Mouse (Mus musculus) embryonic facial prominence, embryonic 10.5 days (tissue): ENCODE data around the gene Trim62. TPM values are rescaled to one million over a fixed set of nuclear protein-coding genes. Genes with fewer than 3 reads are reported as not detected.

Experiments
- DNase-seq: peaks from one replicate; pipeline ENCODE4 v3.0.0-alpha.2; 2017; ENCODE audit warnings: low spot score
- H3K27ac ChIP-seq: fragments of 300-500 bp; sonication (generic); replicated peaks from 2 replicates; pipeline ENCODE4 v1.5.1; 2016; ENCODE audit warnings: mild to moderate bottlenecking
- H3K27me3 ChIP-seq: fragments of 300-500 bp; sonication (generic); replicated peaks from 2 replicates; pipeline ENCODE4 v1.6.1; 2016; ENCODE audit warnings: low read depth, mild to moderate bottlenecking; ENCODE audit not compliant: poor library complexity, severe bottlenecking
- H3K36me3 ChIP-seq: fragments of 300-500 bp; sonication (generic); replicated peaks from 2 replicates; pipeline ENCODE4 v1.6.1; 2016; ENCODE audit warnings: mild to moderate bottlenecking, moderate library complexity
- H3K4me1 ChIP-seq: fragments of 300-500 bp; sonication (generic); 2 replicates; pipeline ENCODE4 v1.6.1; 2016
- H3K4me3 ChIP-seq: fragments of 300-500 bp; sonication (generic); 2 replicates; pipeline ENCODE4 v1.5.1; 2016; ENCODE audit warnings: mild to moderate bottlenecking, moderate library complexity
- H3K9me3 ChIP-seq: fragments of 300-500 bp; sonication (generic); 2 replicates; pipeline ENCODE4 v1.6.1; 2016; ENCODE audit warnings: mild to moderate bottlenecking
- WGBS: fragments of 180-500 bp; shearing (Covaris S2); methylation state at CpG from one replicate; pipeline ENCODE4 v1.1.7; 2016; 5-methylcytosine and 5-hydroxymethylcytosine counted together
- polyA plus RNA-seq: library from polyadenylated mRNA; unstranded; fragments of >200 nt; fragmentation: Nextera tagmentation; extraction: Ambion mirVana; gene quantifications from 2 replicates; pipeline ENCODE4 v1.2.1, GENCODE M21; 2016

The Trim62 gene
- polyA plus RNA-seq, 1 experiment from 2014 or later = 11.9 TPM

GRCm38 (mm10) chr4:128902390-128902789, 19.0 kb downstream of the Trim62 start:
- Histone ChIP-seq H3K4me3 (no peak overlapping the region), H3K4me1 (peaks cover 78% of the 10 kb centered on the region), H3K27me3 (no peaks in the 10 kb centered on the region), H3K36me3 (peaks cover 40% of the 10 kb centered on the region), H3K9me3 (no peaks in the 10 kb centered on the region), H3K27ac (peak overlapping the region; percentile 87; the same call in 1 of the 2 replicates)
- no peak for DNase-seq
- WGBS = 88% methylated on average over 8 of the region's 8 CpGs

- Histone ChIP-seq H3K4me1 (peaks cover 67% of the 10 kb centered on the region), H3K27me3 (no peaks in the 10 kb centered on the region), H3K36me3 (peaks cover 47% of the 10 kb centered on the region), H3K27ac (peak overlapping the region; percentile 87), H3K9me3 (no peaks in the 10 kb centered on the region), H3K4me3 (no peak overlapping the region; the same call in 1 of the 2 replicates)
- 39% methylated on average over 8 of the region's 8 CpGs for WGBS
- peak; percentile 77 for DNase-seq
Measured at GRCm38 (mm10) chr4:128904035-128904800, 20.8 kb downstream of the Trim62 start.

GRCm38 (mm10) chr4:128905251-128905650, 21.9 kb downstream of the Trim62 start:
- H3K9me3 ChIP-seq = no peaks in the 10 kb centered on the region
- H3K27me3 ChIP-seq = no peaks in the 10 kb centered on the region
- H3K4me1 ChIP-seq = peaks cover 61% of the 10 kb centered on the region
- H3K27ac ChIP-seq = peak overlapping the region; percentile 87
- peaks cover 56% of the 10 kb centered on the region for H3K36me3 ChIP-seq
- peak; percentile 47 for DNase-seq
- peak overlapping the region; percentile 26; the same call in 1 of the 2 replicates for H3K4me3 ChIP-seq
- 12% methylated on average over 8 of the region's 8 CpGs for WGBS

- no peaks in the 10 kb centered on the region for H3K9me3 ChIP-seq
- H3K4me3 ChIP-seq = no peak overlapping the region
- WGBS = 31% methylated on average over 8 of the region's 8 CpGs
- DNase-seq = peak; percentile 47
- H3K36me3 ChIP-seq = peaks cover 51% of the 10 kb centered on the region
- peak overlapping the region; percentile 87 for H3K27ac ChIP-seq
- no peaks in the 10 kb centered on the region for H3K27me3 ChIP-seq
- peaks cover 57% of the 10 kb centered on the region for H3K4me1 ChIP-seq
Measured at GRCm38 (mm10) chr4:128906757-128907156, 23.4 kb downstream of the Trim62 start.

- Histone ChIP-seq H3K36me3 (peaks cover 45% of the 10 kb centered on the region), H3K27ac (peak overlapping the region; percentile 87), H3K27me3 (no peaks in the 10 kb centered on the region), H3K9me3 (no peaks in the 10 kb centered on the region), H3K4me1 (peaks cover 57% of the 10 kb centered on the region), H3K4me3 (no peak overlapping the region)
- 63% methylated on average over 12 of the region's 12 CpGs for WGBS
- peak; percentile 40 for DNase-seq
Measured at GRCm38 (mm10) chr4:128907238-128907968, 24.0 kb downstream of the Trim62 start.

GRCm38 (mm10) chr4:128908586-128909377, 25.4 kb downstream of the Trim62 start:
- DNase-seq = peak; percentile 74
- peaks cover 54% of the 10 kb centered on the region for H3K4me1 ChIP-seq
- WGBS = 65% methylated on average over 24 of the region's 24 CpGs
- H3K27ac ChIP-seq = no peak overlapping the region
- H3K27me3 ChIP-seq = no peaks in the 10 kb centered on the region
- no peak overlapping the region for H3K4me3 ChIP-seq
- no peaks in the 10 kb centered on the region for H3K9me3 ChIP-seq
- peaks cover 31% of the 10 kb centered on the region for H3K36me3 ChIP-seq

GRCm38 (mm10) chr4:128909378-128909831, 26.0 kb downstream of the Trim62 start:
- Histone ChIP-seq H3K27ac (no peak overlapping the region), H3K4me1 (peaks cover 48% of the 10 kb centered on the region), H3K9me3 (no peaks in the 10 kb centered on the region), H3K36me3 (peaks cover 27% of the 10 kb centered on the region), H3K27me3 (no peaks in the 10 kb centered on the region), H3K4me3 (no peak overlapping the region)
- no peak for DNase-seq
- WGBS = 87% methylated on average over 14 of the region's 14 CpGs

- DNase-seq = no peak
- Histone ChIP-seq H3K9me3 (no peaks in the 10 kb centered on the region), H3K4me3 (no peak overlapping the region), H3K27me3 (no peaks in the 10 kb centered on the region), H3K27ac (no peak overlapping the region), H3K4me1 (peaks cover 38% of the 10 kb centered on the region), H3K36me3 (peaks cover 27% of the 10 kb centered on the region)
- WGBS = 83% methylated on average over 8 of the region's 8 CpGs
Measured at GRCm38 (mm10) chr4:128910276-128911063, 27.1 kb downstream of the Trim62 start.

GRCm38 (mm10) chr4:128912085-128912484, 28.7 kb downstream of the Trim62 start:
- no peaks in the 10 kb centered on the region for H3K9me3 ChIP-seq
- H3K4me3 ChIP-seq = no peak overlapping the region
- DNase-seq = no peak
- H3K36me3 ChIP-seq = peaks cover 27% of the 10 kb centered on the region
- no peaks in the 10 kb centered on the region for H3K27me3 ChIP-seq
- 94% methylated on average over 10 of the region's 10 CpGs for WGBS
- peaks cover 22% of the 10 kb centered on the region for H3K4me1 ChIP-seq
- H3K27ac ChIP-seq = no peak overlapping the region

- peak; percentile 72 for DNase-seq
- peaks cover 25% of the 10 kb centered on the region for H3K36me3 ChIP-seq
- no peak overlapping the region for H3K27ac ChIP-seq
- WGBS = 25% methylated on average over 4 of the region's 4 CpGs
- H3K27me3 ChIP-seq = no peaks in the 10 kb centered on the region
- no peak overlapping the region for H3K4me3 ChIP-seq
- no peaks in the 10 kb centered on the region for H3K9me3 ChIP-seq
- peaks cover 21% of the 10 kb centered on the region; the same call in 1 of the 2 replicates for H3K4me1 ChIP-seq
Measured at GRCm38 (mm10) chr4:128913794-128914193, 30.4 kb downstream of the Trim62 start.

- WGBS = 69% methylated on average over 3 of the region's 3 CpGs
- DNase-seq = no peak
- Histone ChIP-seq H3K9me3 (no peaks in the 10 kb centered on the region), H3K27ac (no peak overlapping the region), H3K36me3 (no peaks in the 10 kb centered on the region), H3K4me1 (peaks cover 21% of the 10 kb centered on the region), H3K4me3 (no peak overlapping the region), H3K27me3 (no peaks in the 10 kb centered on the region; the same call in 1 of the 2 replicates)
Measured at GRCm38 (mm10) chr4:128917119-128917518, 33.7 kb downstream of the Trim62 start.
